Mouse (Mus musculus) large intestine, adult 2 months (tissue): ENCODE measurements around the gene Clip1. TPM values are rescaled to one million over a fixed set of nuclear protein-coding genes. Genes with fewer than 3 reads are reported as not detected.

Experiments
- DNase-seq: peaks from one replicate; pipeline ENCODE4 v3.0.0-alpha.2; 2012; ENCODE audit warnings: low read depth, low spot score
- WGBS: fragments of 180-500 bp; shearing (Covaris S2); methylation state at CpG from one replicate; pipeline ENCODE4 v1.1.7; 2018; 5-methylcytosine and 5-hydroxymethylcytosine counted together
- polyA plus RNA-seq: library from polyadenylated mRNA; depleted of rRNA; stranded (reverse); fragments of >200 nt; gene quantifications from 2 replicates; pipeline ENCODE4 v1.2.3, GENCODE M21; 2012

The Clip1 gene
- polyA plus RNA-seq, 1 experiment: 9.2 TPM

DNA sequence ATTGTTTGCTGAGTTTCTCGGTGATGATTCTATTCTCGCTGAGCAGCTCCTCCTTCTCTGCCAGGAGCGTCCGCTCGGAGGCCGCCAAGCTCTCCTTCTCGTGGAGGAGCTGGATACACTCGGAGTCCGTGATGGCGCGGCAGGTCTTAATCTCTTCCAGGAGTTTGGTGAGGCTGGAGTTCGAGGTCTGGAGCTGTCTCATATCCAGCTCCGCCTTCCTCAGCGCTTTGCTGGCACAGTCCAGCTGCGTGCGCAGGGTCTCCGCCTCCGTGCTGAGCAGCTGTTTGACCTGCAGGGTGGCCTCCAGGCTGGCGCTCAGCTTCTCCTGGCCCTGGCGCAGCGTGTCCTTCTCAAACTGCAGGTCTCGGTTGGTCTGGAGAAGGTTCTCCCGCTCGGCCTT is 70.2 kb downstream of the Clip1 start:
- no peak for DNase-seq
- 91% methylated on average over 24 of the region's 24 CpGs for WGBS

DNA sequence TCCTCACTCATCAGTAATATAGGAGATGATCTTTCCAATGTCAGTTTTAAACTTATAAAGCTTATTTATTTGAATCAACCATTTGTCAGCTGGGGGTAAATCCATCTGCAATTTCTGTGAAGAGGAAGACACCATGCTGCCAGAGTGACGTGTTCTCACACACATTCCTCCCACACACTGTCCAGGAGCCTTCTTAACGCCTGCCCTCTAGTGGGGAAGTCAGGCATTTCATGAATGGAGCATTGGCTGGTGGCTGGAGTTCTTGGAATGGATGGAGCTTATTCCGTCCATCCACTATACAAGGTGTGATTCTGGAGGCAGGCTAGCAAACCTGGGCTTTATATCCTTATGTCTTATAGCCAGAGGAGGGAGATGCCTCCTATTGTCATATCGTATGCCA is 74.6 kb downstream of the Clip1 start:
- peak; percentile 37 for DNase-seq
- 34% methylated on average over 4 of the region's 4 CpGs for WGBS

DNA sequence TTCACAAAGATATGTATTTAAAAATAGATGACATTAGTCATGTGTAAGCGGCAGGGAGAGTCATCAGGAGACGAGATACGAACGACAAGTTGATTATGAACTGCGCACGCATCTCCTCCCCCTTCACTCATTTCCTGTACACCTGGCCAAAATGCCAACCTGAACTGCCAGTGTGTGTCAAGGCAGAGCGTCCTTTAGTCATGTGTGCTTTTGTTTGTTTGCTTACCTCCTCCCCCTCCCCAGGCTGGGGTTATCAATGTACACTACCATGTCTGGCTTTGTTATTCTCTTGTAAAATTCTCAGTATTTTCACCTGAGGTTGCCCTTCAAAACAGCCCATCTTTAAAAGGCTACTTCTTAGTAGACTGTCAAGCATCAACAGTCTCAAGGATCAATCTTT is 75.0 kb downstream of the Clip1 start:
- DNase-seq: no peak
- WGBS: 95% methylated on average over 7 of the region's 7 CpGs

DNA sequence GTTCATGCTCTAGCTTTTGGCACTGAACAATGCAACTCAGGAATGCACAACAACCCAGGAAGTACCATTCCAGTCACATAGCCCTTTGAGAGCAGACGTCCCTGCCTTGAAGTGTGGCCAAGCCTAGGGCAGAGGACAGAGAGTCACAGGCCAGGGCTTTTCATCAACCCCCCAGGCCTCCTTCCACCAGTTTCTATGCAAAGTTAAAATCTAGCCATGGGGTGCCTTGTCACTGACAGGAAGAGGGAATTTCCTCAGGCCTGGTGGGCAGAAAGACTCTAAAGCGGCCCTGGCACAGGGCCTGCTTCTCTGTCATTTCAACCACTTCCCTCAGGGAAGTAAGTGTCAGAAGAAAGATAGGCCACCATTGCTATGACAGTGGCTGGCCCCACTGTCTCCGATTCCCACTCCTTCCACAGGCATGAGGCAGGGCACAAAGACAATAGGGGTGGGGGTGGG is 77.2 kb downstream of the Clip1 start:
- 82% methylated on average over 3 of the region's 3 CpGs for WGBS
- no peak for DNase-seq

DNA sequence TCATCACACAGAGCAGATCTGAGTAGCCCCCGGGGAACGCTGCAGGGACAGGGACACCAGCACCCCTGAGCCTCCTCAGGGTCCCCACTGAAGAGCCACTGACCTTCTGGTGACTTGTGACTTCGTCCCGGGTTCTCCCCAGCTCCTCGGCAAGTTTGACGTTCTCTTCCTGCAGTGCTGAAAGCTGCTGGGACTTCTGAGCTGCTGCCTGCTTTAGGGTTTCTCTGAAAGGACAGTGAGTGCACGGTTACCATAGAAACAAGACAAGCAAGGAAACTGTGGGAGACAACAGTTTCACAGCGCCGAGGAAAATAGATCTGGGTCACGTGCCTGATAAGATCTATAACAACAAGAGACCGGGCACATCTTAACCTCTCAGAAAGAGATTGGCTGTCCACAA is 80.9 kb downstream of the Clip1 start:
- DNase-seq: no peak
- 60% methylated on average over 11 of the region's 11 CpGs for WGBS

DNA sequence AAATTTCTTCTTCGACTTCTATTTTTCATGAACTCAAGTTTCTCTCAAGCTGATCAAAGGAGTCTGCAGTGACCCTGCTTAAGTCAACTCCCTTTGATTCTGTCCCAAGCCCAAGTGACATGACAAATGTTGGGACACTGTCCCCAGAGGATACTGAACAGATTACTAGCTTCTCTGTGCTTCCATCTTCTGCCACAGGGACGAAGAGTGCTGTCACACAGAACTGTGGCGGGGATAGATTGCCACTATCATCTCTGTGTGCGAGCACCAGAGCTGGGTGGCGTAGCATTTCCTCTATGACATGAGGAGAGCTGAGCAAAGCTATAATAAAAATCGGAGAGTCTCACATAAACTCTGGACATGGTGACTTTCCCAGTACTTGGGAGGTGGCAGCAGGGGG is 82.2 kb downstream of the Clip1 start:
- DNase-seq: no peak
- WGBS: 87% methylated on average over 6 of the region's 6 CpGs

DNA sequence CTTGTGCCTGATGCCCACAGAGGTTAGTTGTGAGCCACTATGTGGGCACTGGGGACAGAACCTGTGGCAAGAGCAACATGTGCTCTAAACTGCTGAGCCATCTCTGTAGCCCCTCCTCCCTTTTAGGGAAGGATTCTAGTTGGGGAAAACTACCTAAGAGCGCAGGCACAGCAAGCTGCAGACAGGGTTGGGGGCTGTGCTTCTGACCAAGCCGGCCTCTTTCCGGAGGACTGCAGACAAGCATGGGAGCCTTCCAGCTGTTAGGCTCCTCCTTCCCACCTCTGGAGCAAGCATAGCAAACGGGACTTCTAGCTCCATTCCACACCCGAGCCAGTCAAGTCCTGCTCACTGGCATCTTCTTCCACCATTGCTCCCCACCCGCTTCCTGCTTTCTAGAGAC is 85.1 kb downstream of the Clip1 start:
- no peak for DNase-seq
- WGBS: 71% methylated on average over 6 of the region's 6 CpGs

DNA sequence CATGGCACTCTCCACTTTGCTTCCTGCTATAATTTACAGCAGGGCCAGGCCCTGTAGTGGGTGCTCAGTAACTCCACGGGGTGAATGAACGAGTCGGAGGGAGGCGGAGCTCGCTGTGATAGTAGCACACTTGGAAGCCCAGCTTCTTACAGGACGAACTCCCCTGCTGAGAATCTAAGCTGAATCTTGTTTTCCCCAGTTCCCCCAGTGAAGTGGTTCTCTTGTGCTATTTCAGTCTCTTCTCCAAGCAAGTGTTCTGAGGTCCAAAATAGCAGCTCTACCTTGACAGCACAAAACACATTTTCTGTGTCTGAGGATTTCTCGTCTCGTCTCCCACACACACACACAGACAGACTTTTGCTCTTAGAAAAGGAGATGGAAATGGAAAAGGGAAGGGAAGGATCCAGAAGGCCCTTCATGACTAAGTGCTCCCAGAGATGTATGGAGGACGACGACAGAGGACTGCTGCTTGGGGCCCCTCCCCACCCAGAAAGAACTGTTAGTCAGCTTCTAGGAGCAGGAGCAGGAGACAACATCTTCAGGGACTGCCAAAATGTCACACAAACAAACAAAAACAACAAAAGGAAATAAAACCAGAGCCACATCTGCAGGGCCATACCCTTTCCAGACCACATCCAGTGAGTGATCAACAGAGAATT is 90.7 kb downstream of the Clip1 start:
- WGBS: 54% methylated on average over 10 of the region's 10 CpGs
- no peak for DNase-seq

DNA sequence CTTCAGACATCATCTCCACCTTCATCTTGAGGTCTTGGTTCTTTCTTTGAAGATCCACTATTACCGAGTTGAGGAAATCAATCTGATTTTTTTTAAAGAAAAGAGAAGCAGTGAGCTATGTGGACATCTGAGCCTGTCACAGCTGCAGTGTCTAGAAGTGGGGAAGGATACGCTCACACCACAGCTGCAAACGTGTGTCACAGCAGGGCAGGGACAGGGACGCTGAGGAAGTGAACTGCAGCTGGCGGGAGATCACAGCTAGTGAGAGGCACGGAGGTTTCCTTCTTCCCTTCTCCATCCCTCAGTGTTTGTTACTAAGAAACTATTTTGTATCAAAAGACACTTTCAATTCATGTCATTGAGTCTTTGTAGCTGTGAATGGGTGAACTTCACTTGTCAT is 104.4 kb downstream of the Clip1 start:
- DNase-seq: no peak
- 84% methylated on average over 6 of the region's 6 CpGs for WGBS

DNA sequence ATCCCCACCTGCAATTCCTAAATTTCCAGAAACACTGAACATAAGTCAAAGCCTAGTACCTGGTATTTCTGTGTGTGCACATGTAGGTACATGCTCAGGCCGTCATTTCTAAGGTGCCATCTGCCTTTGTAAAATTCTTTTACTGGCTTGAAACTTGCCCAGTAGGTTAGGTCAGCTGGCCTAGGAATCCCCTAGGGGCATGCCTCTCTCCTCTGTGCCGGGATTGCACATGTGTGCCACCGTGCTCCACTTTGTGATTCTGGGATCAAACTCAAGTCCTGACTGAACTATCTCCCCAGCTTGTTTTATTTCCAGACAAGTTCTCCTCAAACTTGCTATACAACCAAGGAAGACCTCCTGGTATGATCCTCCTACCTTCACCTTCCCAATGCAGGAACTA is 107.7 kb downstream of the Clip1 start:
- WGBS: 79% methylated on average over 3 of the region's 3 CpGs
- no peak for DNase-seq

DNA sequence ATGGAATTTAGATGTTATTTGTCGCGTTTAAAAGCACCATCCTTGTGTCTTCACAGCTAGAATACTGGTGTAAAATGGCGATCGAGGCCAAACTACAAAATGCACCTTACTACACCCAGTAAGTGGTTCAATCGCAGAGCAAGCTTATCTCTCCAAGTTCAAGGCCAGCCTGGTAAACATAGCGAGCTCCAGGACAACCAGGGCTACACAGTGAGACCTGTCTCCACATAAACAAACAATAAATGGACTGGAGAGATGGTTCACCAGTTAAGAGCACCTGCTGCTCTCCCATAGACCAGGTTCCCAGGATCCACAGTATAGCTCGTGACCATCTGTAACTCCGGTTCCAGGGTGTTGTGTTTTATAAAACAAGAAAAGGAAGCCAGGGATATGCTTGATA is 111.1 kb downstream of the Clip1 start:
- 49% methylated on average over 8 of the region's 8 CpGs for WGBS
- DNase-seq: no peak

DNA sequence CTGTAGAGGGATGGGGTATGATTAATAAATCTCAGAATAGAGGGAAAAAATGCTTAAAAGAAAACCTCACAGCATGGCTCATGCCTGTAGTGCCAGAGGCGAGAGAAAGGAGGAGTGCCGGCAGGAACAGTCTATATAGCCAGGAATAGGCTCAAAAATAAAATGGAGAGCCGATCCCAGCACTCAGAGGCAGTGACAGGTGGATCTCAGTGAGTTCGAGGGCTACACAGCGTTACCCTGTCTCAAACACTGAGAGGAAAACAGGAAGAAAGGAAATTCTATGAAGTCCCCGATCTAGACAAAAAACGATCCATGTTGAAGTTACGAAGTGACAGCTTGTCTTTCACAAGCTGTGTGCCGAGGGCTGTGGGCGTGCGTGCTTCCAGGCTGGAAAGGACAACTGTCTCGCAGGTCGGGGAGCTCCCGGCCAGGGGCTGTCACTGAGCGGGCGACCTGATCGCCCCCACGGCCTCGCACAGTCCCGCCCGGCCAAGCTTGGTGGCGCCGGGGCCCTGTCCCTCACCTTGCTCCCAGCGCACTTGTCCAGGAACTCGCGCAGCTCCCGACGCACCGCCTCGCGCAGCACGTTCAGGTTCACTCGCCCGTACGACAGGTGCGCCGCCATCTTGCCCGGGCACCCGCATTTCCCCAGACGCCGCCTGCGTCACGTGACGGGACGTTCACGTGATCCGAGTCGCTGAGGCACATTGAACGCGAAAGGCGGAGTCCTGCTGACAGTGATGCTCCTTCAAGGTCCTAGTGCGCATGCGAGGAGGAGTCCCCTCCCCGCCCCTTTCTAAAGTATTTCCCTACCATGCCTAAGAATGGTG is 111.8 kb downstream of the Clip1 start, which contains the start of gene Vps33a:
TSS of gene Vps33a (minus strand) at position 682 of the 830 bp plus-strand sequence.
- peak; percentile 95 for DNase-seq
- WGBS: under 1% methylated on average over 54 of the region's 54 CpGs

DNA sequence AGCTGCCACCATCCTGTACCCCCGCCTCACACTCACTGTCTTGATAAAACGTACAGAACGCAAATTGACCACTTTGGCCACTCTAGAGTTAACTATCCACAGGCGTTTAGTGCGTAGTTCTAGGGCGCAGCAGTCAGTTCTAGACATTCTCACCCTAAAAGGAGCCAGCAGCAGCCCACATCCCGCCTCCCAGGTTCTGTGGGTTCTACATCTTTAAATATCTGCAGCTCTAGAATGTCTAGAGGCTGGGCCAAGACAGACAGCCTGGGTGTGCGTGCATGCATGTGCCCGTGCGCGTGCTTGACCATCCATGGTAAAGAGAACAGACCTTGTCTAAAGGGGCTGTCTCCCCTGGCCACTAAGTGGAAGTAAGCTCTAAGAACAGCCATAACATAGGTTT is 123.3 kb downstream of the Clip1 start:
- DNase-seq: no peak
- 94% methylated on average over 11 of the region's 11 CpGs for WGBS

DNA sequence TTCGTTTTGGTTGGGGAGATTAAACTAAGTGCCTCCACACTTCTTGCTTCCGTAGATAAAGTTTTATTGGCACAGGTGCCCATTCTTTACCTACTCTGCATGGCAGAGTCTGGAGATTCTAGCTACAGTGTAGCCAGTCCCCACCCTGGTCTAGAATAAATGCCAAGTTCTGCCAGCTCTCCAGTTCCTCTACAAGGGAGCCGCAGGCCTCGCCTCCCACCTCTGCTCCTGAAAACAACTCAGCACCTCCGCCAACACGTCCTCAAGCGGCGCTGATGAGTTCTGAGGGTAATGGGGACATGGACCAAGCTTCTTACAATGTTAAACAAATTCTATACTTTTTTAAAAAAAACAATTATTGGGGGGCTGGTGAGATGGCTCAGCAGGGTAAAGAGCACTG is 124.8 kb downstream of the Clip1 start:
- 81% methylated on average over 8 of the region's 8 CpGs for WGBS
- no peak for DNase-seq

DNA sequence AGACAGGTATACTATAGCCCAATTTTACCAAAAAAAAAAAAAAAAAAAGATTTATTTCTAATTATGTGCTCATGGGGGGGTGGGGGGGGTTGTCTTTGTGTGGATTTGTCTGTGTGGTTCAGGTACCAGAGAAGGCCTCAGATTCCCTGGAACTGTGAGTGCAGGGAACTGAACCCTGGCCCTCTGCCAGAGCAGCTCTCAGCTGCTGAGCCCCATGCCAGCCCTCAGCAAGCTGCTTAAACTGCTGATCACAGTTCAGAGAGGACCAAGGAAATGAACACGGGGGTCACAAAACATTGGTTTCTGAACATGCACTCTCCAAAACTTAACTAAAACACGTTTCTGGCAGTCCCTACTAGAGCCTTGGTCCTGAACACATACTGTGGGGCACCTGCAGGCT is 128.0 kb downstream of the Clip1 start:
- no peak for DNase-seq
- WGBS: 61% methylated on average over 2 of the region's 2 CpGs

DNA sequence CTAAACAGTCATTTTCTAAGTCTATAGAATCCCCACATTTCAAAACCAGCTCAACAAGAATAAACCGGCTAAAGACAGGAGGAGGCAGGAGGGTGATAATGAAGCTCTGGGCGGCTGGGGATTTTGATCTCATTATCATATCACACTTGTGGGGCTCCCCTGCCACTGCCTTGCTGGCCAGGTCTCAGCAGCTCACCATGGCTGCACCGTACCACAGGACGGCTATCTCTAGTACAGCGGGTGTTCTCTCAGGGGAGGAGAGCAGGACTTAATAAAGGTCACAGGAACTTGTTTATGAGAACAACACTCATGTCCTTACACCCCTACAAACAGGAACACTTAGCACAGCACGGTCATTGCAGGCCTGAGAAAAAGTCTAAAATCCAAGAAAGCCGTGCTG is 128.7 kb downstream of the Clip1 start:
- 96% methylated on average over 7 of the region's 7 CpGs for WGBS
- DNase-seq: no peak

DNA sequence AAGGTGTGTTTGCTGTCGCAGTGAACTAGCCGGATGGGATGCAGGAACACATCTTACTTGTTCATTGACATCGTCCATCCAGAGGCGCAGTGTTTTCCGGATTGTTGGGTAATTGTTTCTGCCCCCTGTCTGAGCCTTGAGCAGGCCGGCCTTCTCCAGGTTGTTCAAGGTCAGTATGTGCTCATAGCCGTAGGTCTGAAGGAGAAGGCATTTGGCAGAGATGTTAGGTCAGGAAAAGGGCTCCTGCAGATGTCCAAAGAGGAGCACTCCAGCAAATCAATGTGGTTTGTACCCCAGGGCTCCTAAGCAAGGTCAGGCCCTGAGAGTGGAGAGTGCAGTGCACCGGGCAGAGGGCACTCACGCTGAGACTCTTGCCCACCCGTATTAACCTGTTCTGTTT is 150.6 kb downstream of the Clip1 start:
- WGBS: 94% methylated on average over 10 of the region's 10 CpGs
- DNase-seq: no peak

DNA sequence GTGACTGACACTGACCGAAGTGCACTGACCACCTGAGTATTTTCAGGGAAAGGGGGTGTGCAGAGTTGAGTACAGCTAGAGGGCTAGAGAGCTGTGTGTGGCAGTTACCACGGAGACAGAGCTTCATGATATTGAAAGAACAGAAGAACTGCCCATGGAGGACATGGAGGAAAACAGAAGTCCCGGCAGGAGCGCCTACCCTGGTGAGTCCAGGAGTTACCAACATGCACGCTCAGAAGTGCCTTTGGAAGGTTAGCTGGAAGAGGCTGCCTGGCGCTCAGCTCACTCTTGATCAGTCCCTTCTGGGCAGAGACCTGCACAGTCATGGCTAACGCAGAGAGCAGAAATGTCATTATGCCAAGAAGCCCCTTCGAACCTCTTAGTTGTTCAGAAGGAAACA is 154.4 kb downstream of the Clip1 start:
- DNase-seq: no peak
- 93% methylated on average over 8 of the region's 8 CpGs for WGBS

DNA sequence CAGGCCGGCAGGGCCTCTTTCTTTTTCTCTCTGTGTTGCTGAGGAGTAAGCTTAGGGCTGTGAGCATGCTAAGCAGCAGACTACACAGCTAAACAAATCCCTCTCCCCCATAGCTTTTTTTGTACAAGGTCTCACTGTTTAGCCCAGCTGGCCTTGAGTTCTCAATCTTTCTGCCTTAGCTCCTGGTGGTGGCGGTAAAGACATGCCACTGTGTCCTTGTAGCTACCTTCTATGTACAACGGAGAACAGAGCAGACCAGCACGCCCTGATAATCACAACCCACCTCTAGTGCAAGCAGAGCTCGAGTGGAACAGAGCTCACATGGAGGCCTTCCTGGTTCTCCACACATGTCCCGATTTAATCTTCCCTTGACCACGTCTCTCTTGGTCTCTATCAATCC is 155.8 kb downstream of the Clip1 start:
- WGBS: 72% methylated on average over 7 of the region's 7 CpGs
- no peak for DNase-seq
